Mouse (Mus musculus): Measurements from ENCODE around the gene Ttyh2. TPM values are rescaled to one million over a fixed set of nuclear protein-coding genes. Genes with fewer than 3 reads are reported as not detected.

The Ttyh2 gene
- total RNA-seq, 2 experiments from 2014 or later: 27.4 to 27.7 TPM

- DNase-seq: no peak
Measured at GRCm38 (mm10) chr11:114711393-114711792, 36.2 kb downstream of the Ttyh2 start.

- DNase-seq: no peak
Measured at GRCm38 (mm10) chr11:114711861-114712260, 36.6 kb downstream of the Ttyh2 start.

DNA sequence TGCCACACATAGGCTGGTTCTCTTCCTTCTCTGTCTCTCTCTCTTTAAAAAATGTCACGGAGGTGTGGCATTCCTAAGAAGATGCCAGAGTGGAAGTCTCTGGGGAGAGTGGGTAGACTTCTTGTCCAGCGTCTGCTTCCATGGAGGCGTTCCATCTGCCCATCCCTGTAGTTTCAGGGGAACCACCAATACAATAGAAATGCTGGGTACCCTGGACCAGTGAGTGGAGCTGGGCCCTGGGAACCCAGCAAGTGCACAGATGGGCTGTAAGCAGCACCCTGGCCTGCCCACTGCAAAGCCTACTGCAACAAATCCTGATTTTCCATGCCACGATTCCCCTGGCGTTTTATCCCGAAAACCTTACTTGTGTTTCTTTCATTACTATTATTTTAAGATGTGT is 39.3 kb downstream of the Ttyh2 start:
- DNase-seq: no peak

DNA sequence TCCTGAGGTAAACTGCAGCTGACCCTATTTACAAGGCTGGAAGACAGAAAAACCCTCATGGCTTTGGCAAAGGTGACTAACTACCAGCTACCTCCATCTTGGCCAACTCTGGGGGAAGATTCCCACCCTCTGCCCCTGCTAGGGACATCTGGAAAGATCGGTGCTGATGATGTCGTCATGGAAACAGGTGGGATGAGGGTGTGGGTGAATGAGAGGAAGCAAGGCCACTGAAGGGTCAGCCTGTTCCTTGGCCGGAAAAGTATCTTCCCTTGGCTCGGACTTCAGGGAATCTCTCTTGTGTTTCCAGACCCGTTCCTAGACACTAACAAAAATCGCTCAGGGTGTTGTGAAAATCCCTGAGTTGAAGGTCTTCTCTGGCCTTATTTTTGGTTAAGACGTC is 40.3 kb downstream of the Ttyh2 start:
- no peak for DNase-seq

DNA sequence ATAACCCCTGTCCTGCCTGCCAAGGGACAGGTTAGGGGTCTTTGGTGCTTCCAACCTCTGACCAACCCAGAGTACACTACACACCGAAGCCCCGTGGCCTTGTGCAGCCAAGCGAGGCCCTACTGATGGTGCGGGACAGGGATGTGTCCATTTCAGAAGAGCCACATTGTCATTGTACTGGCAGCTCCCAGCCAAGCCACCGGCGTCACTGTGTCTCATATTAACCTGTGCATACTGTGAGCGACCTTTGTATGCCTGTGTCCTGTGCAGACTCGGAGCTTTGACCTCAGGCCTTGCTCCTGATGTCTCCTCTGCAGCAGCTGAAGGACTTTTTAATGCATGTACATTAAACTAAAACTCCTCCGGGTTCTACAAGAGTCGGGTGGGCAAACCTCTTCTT is 45.3 kb downstream of the Ttyh2 start:
- no peak for DNase-seq

DNA sequence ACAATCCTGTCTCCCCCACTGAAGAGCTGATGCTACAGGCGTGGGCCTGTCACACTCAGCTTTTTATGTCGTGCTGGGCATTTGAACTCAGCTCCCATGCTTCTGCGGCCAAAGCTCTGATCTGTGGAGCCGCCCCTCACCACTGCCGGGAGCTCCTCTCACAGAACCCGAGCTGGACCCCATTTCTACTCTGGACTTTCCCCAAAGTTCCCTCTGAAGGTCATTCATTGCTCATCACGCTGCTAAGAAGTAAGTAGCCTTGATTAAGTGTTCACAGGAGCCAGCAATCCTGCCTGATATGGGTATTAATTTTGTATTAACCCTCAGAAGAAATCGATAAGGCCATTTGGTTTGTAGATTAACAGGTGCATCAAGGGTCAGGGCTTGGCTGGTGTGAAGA is 47.2 kb downstream of the Ttyh2 start:
- DNase-seq: no peak

DNA sequence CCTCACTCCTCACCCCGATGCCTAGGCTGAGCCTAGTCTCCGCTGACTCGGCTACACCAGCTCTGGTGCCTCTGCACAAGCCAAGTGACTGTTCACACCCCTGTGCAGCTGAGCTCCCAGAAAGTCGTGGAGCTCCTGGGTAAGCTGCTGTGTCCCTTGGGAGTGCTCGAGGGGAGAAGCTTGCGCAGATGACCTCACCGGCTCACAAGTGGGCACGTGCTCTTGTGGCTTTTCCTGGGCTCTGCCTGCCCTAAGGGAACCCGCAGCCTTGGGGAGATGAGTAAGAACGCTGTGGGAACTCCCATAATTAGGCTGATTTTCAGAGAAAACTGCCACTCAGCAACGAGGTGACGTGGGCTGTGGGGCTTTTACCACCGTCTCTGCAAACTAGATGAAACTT is 47.8 kb downstream of the Ttyh2 start:
- DNase-seq: peak; percentile 27

GRCm38 (mm10) chr11:114724787-114725590 is 49.8 kb downstream of the Ttyh2 start:
- peak; percentile 76 for DNase-seq

DNA sequence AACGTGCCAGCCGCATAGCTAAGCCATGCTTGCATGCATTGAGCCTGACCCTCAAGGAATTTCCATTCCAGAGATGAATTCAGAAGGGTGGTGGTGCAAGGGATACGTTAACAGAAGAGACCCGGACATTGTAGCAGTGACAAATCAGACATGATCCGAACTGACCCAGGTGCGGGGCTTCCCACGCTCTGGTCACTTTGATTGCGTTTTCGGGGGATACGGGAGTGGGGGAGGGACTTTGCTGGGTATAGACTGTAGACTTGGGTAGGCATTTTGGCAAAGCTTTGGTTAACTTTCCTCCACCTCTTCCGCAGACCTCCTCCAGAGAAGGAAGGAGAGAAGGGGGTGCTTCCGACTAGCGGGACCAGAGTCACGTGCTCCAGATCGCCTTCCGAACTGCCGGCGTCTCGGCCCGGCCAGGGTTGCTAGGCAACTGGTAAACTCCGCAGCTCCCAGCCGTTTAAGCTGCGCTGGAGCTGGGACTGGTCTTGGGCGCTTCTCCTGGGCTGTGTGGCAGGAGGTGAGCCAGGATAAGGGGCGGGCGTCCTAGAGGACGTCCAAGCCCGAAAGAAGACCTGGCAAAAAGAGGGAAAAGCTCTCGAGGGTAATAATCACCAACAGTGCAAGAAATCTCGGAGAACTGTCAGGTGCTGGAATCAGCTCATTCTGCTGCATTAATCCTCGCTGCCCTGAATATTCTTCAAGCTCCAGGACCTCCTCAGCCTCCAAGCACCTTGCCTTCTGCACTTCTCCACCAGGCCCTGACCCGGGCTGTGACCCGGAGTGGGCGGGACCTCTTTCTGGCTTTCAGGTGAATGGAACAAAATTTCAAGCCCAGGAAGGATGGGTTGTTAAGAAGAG is 52.0 kb downstream of the Ttyh2 start, which contains the start of gene Dnaic2:
Gene Dnaic2 (plus strand): TSS at position 444 of the 861 bp plus-strand sequence.
- DNase-seq: peak; percentile 81

GRCm38 (mm10) chr11:114727826-114728186 is 52.6 kb downstream of the Ttyh2 start:
- DNase-seq: no peak

GRCm38 (mm10) chr11:114728333-114728732 is 53.1 kb downstream of the Ttyh2 start:
- peak; percentile 37 for DNase-seq

DNA sequence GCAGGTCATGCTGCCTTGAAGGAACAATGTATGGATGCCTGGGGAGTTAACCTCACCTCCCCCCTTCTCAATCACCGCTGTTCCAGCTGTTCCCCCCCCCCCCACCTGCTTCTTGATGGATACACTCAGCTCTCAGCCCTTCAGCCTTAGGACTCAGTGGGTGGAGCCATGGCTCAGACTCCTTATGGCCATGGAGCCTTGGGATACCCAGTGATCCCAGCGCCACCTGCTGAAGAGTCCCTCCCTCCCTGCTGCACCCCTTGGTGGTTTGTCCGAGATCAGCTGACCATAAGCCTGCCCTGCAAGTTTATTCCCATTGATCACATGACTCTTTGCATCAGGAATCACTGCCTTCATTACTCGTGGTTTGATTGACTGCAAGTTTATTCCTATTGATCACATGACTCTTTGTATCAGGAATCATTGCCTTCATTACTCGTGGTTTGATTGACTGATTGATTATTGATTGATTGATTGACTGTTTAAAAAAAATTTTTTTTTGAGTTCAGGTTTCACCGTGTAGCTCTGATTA is 54.7 kb downstream of the Ttyh2 start:
- no peak for DNase-seq

DNA sequence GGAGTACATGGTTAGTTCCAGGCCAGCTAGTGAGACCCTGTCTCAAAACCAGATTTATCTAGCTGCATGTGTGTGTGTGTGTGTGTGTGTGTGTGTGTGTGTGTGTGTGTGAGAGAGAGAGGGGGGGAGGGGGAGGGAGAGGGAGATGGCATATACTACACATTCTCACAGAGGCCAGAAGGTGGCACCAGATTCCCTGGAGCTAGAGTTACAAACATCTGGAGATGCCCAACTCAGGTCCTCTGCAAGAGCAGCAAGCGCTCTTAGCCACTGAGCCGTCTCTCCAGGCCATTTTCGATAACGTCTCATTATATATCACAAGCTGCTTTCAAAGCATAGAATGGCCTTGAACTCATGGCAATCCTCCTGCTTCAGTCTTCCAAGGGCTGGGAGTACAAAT is 56.5 kb downstream of the Ttyh2 start:
- no peak for DNase-seq

DNA sequence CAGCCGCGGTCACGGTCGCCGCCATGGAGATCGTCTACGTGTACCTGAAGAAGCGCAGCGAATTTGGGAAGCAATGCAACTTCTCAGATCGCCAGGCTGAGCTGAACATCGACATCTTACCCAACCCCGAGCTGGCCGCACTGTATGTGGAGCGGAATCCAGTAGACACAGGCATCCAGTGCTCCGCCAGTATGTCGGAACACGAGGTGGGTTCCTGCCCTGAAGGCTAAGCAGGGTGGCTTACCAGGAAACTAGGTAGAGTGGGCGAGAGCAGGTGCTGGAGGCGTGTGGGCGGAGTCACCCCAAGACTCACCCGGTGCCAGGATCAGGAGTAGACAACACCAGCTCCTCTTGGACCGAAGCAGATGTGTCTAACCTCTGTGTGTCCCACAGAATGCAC is 57.7 kb downstream of the Ttyh2 start:
- DNase-seq: no peak

GRCm38 (mm10) chr11:114736111-114736510 is 60.9 kb downstream of the Ttyh2 start:
- DNase-seq: no peak

GRCm38 (mm10) chr11:114736913-114737624 is 61.8 kb downstream of the Ttyh2 start:
- peak; percentile 70 for DNase-seq

- DNase-seq: peak; percentile 27
Measured at GRCm38 (mm10) chr11:114740598-114740997, 65.4 kb downstream of the Ttyh2 start.

DNA sequence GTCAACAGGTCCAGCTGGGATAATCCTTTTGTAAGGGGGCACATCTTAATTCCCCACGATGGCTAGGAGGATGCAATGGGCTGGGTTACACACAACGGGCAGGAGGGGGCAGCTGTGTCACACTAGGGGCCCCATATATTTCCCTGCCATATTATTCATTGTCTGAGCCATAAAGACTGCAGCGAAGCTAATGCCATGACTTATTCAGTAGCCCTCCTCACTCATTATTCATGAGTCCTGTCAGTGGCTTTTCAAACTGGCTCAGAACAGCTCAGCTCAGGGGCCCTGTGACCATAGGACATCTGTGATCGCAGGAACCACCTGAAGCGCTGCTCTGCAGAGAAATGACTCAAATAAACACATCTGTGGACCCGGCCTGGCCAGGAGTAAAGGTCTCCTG is 66.2 kb downstream of the Ttyh2 start:
- DNase-seq: no peak

GRCm38 (mm10) chr11:114745134-114745533 is 69.9 kb downstream of the Ttyh2 start:
- peak; percentile 97 for DNase-seq

GRCm38 (mm10) chr11:114747564-114748138 is 72.4 kb downstream of the Ttyh2 start:
- DNase-seq: no peak

- peak; percentile 65 for DNase-seq
Measured at GRCm38 (mm10) chr11:114764820-114765818, 89.9 kb downstream of the Ttyh2 start, which contains the start of gene Kif19a. Gene Kif19a, plus strand, starts transcription at chr11:114765388.
